Mouse (Mus musculus) bone marrow macrophage, adult 2 months (primary cell): ENCODE measurements at regions not wholly inside any gene's neighbourhood (a gene's known extent, or its start where the extent isn't known, plus 50 kb on each side); places are given as distances from the start of the nearest gene placed in this dataset.

Experiments
- CTCF ChIP-seq: IDR thresholded peaks from 2 replicates; pipeline ENCODE4 v1.5.1; 2012; ENCODE audit warnings: low read depth, mild to moderate bottlenecking, low read length, moderate library complexity
- POLR2A ChIP-seq: IDR thresholded peaks from 2 replicates; pipeline ENCODE4 v1.6.1; 2012; ENCODE audit warnings: mild to moderate bottlenecking, low read depth, low read length, borderline replicate concordance

DNA sequence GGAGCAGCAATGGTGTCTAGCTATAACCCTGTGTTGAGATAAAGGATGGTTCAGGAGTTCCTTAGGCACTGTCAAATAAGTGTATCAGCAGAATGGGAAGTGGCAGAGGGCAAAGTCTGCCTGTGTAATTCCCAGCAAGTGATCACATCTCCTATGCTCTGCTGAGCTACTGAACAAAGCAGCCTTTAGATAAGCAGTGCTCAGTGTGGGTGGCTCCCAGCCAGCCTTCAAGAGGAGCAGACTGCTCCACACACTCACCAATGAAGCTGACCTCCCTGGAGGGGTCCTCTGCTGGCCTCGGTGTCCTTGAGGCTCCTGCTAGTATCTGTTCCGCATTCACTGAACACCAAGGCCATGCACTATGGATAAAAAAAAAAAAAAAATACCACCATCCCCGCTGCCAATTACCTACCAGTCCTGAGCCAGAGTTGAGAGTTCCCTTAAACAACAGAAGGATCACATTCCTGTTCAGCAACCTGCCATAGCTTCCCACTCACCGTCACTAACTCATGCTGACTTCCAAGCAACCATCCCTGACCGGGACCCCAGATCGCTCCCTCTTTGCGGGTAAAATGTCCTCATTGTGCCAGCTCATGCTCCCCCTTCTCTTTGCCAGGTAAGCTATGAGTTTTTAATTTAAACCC, 198.9 kb downstream of the Gm9195 start:
- no peak for TF ChIP-seq POLR2A
- no peak for TF ChIP-seq CTCF
